Mouse (Mus musculus) cerebral cortex, adult 2 months (tissue): ENCODE results near the gene BC055324.

Source experiments
- WGBS: fragments of 180-500 bp; shearing (Covaris S2); methylation state at CpG from one replicate; pipeline ENCODE4 v1.1.7; 2018; 5-methylcytosine and 5-hydroxymethylcytosine counted together

Gene BC055324

GRCm38 (mm10) chr1:163994721-163995608 lies at the start of gene BC055324, which contains the start of gene Mettl18:
Gene BC055324, minus strand, starts transcription at chr1:163994796.
Gene Mettl18, plus strand, starts transcription at chr1:163994889.
- WGBS, result 2% methylated on average over 42 of the region's 43 CpGs

- 37% methylated on average over 3 of the region's 3 CpGs for WGBS
Measured at GRCm38 (mm10) chr1:164043549-164043948, 49.0 kb upstream of the BC055324 start.

DNA sequence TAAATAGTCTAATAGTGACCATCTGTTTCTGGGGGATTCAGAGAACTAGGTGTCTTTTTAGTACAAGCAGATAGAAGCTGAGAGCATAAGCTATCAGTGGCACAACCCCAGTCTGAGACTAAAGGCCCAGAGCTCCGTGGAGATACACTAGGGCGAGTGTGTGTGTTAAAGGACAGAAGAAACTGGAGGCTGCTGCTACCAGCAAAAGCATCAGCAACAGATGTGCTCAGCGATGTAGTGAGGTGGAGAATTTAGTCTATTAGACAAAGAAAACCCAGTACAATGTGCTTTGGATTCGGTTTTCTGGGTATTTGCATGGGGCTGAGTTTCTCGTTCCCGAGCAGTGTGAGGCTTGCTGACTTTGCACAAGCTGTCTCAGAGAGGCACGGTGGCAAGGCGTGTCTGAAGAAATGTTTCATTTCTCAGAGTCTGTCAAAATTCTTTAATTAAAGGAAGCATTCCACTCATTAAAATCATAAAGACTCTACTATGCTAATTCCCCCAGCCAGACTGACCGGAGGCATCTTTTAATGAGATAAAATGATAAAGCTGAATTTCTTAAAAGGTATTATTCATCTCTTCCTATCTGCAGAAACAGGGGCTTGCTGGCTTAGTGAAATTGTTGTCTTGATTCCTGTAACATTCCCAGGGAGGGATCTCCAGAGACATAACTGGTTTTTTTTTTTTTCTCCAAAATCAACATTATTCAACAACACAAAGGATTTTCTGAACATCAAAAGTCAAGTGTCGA lies 46.0 kb upstream of the BC055324 start:
- WGBS, result 71% methylated on average over 10 of the region's 10 CpGs

DNA sequence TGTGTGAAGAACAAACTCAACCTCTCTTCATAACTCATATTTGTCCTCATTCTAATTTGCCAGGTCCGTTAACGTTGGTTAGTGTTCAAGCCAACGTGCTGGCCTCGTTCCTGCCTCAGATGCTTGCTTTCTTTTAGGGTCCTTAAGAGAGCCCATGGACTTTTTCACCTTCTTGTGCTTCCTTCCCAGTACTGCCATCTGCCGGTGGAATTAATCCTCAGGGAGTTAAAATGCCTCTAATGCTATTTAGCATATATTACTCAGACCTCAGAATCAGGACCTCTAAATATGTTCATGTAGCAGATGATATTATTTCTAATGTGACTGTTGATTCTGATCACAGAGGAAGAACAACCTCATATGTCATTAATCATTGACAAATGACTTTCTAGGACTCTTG lies 32.8 kb upstream of the BC055324 start:
- WGBS, result 65% methylated on average over 5 of the region's 5 CpGs

DNA sequence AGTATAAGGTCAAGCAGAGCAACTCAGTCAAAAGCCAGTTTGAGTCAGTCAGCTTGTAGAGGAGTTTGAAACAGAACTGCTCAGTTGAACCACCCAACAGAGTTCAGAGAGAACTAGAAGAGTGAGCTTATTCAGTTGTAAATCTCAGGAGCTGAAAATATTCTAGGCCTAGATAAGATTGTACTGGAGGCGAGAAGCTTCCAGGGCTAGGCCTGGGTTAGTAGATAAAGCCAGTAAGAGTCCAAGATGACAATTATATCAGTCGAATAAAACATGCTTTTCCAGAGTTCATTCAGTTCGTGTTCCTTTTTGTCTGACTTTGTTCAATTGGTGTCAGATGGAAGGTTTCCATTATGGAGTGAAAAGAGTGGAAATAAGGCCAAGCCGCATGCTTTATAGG lies 31.1 kb upstream of the BC055324 start:
- WGBS, result 93% methylated on average over 4 of the region's 4 CpGs

DNA sequence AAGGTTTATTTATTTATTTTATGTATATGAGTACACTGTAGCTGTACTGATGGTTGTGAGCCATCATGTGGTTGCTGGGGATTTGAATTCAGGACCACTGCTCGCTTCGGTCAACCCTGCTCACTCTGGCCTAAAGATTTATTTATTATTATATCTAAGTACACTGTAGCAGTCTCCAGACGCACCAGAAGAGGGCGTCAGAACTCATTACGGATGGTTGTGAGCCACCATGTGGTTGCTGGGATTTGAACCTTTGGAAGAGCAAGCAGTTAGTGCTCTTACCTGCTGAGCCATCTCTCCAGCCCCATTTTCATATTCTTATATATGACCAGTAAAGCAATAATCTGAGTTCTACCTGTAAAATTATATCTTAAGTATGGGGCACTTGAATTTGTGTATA lies 27.5 kb upstream of the BC055324 start:
- 84% methylated on average over 5 of the region's 5 CpGs for WGBS

GRCm38 (mm10) chr1:164020746-164021145 lies 26.1 kb upstream of the BC055324 start:
- WGBS, result 77% methylated on average over 3 of the region's 3 CpGs

DNA sequence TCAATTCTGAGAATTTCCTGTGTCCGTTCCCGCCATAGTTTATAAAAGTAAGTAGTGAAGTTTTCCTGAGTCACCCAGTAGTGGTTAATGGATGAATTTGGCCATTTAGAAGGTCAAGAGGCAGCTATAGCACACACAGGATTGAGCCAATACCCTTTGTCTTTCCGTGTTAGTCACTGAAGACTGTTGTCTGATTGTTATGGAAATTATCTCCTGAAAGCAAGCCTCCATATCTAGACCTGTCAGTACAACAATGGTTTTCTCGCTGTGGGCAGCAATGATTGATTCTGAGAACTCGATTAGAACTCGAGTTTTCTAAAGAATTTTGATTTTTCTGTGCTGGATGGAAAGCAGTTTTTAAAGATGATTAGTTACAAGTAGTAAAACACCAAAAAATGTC lies 25.2 kb upstream of the BC055324 start:
- WGBS, result 68% methylated on average over 6 of the region's 6 CpGs

- WGBS, result 89% methylated on average over 16 of the region's 16 CpGs
Measured at GRCm38 (mm10) chr1:164018221-164018896, 23.8 kb upstream of the BC055324 start.

DNA sequence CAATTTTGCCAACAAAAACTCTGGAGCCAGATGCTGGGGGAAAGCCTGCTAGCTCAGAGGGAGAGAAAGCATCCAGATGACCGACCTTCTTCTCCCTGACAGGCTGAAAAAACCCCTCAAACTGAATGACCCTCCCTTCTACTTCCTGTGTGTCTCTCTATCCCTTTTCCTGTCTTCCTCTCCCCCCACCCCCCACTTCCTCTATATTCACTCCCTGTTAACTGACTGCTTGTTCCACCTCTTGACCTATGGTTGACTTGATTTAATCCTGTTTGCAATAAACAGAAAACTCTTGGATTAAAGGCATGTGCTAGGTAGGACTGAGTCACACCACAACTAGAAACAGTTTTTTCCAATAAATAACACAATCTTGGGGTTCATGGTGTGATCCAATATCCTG lies 20.0 kb upstream of the BC055324 start:
- 79% methylated on average over 1 of the region's 1 CpGs for WGBS

- WGBS, result 43% methylated on average over 2 of the region's 2 CpGs
Measured at GRCm38 (mm10) chr1:164009235-164009634, 14.6 kb upstream of the BC055324 start.

DNA sequence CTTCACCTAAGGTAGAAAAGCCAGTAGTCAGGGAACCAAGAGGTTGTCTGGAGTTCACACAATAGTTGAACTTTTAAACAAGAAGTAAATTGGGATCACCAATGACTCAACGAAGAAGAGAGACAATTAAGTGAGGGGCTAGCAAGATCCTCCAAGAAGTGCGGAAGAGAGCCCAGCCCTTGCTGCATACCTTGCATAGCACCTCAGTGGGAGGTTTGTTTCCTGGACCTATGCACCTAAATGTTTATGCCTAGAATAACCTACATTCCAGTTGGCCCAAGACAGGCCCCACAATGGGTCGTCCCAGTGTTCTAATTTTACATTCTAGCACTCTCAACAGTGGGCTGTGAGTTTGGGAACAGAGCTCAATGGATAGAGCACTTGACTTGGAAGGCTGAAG lies 9.7 kb upstream of the BC055324 start:
- 80% methylated on average over 3 of the region's 3 CpGs for WGBS

DNA sequence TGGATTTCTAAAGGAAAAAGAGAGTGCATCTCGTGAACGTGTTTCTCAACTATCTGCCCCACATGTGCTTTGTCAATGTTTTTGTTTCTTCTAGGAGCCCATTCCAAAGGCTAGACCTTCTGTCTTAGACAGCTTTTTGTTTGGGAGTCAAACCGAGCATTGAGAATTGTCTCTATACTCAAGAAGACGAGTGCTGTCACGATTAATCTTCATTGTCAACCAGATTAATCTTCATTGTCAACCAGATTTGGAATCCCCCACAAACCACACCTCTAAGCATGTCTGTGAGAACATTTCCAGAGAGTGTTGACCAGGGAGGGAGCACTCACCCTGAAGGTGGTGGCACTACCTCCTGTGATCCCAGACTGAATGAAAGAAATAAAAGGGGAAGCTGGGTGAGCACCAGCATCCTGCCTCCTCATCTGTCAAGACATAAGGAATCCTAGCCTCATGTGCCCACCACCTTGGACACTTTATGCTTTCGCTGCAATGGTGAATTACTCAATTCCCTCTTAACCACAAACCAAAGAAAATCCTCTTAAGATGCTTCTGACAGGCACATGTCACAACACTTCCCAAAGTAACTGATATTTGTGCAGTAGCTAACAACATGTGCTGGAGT lies 7.3 kb upstream of the BC055324 start:
- WGBS, result 72% methylated on average over 6 of the region's 6 CpGs

GRCm38 (mm10) chr1:163995609-163995913 lies 965 bp upstream of the BC055324 start:
- WGBS, result 48% methylated on average over 2 of the region's 2 CpGs

- WGBS, result 1% methylated on average over 38 of the region's 38 CpGs
Measured at GRCm38 (mm10) chr1:163994173-163994720, 349 bp downstream of the BC055324 start.

DNA sequence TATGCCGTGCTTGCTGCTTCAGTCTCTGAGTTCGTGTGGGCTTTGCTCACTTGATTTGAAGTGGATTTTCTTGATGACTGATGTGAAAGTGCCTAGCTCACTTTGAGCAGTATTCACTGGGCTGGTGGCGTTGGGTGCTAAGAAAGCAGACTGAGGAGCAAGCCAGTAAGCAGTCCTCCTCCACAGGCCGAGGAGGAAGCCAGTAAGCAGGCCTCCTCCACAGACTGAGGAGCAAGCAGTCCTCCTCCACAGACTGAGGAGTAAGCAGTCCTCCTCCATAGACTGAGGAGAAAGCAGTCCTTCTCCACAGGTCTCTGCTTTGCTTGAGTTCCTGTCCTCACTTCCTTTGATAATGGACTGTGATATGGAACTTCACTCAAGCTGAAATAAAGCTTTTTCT lies 2.2 kb downstream of the BC055324 start:
- WGBS, result 80% methylated on average over 4 of the region's 4 CpGs

GRCm38 (mm10) chr1:163976515-163976914 lies 18.1 kb downstream of the BC055324 start:
- 86% methylated on average over 1 of the region's 1 CpGs for WGBS

GRCm38 (mm10) chr1:163975088-163975487 lies 19.5 kb downstream of the BC055324 start:
- WGBS, result 95% methylated on average over 2 of the region's 2 CpGs

- 81% methylated on average over 1 of the region's 1 CpGs for WGBS
Measured at GRCm38 (mm10) chr1:163974471-163974870, 20.1 kb downstream of the BC055324 start.

DNA sequence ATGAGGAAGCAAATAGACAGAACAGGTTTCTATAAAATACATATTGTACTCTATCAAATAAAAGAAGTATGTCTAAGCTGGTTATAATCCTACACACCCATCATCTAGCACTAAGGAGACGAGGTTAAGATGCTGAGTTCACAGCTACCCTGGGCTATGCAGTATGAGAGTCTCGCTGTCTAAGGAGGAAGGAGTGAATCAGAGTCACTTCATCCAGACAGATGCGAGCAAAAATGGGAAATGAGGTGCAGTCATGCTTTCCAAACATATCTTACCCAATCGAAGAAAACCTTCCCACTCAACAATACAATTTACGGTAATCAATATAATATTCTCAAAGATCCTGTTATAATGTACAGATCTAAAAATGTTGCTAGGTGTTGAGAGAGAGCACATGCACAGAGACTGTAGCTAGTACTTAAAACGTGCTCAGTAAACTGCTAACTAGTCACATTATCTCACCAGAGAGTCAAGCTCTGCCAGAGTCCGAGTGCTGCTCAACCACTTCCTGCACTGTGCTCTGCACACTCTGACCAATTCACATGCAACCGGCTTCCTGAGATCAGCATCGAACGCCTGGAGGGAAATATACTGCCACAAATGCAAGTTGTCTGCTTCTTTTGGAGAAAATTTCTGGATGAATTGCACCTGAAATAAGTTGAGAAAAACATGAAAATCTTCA lies 30.4 kb downstream of the BC055324 start:
- WGBS, result 84% methylated on average over 10 of the region's 10 CpGs

- WGBS, result 44% methylated on average over 3 of the region's 3 CpGs
Measured at GRCm38 (mm10) chr1:163958036-163958435, 36.6 kb downstream of the BC055324 start.
